Mouse (Mus musculus): ENCODE data around the gene C1ra. TPM values are rescaled to one million over a fixed set of nuclear protein-coding genes. Genes with fewer than 3 reads are reported as not detected.
"Not testable (repeated sequence)": the region's sequence is repeated elsewhere in the genome, so short reads cannot be mapped to it uniquely, and the experiment has no call there.

C1ra gene
- polyA plus RNA-seq, 1 experiment: 1.9 TPM

GRCm38 (mm10) chr6:124527881-124528280, 15.7 kb downstream of the C1ra start:
- Histone ChIP-seq H3ac (ENCODE audit: control insufficient read depth, insufficient read length) (no peak overlapping the region), H3K79me2 (ENCODE audit: control insufficient read depth, insufficient read depth) (no peaks in the 10 kb centered on the region), H3K36me3 (ENCODE audit: control insufficient read depth, insufficient read depth) (no peaks in the 10 kb centered on the region), H3K27me3 (ENCODE audit: control insufficient read depth, insufficient read depth, insufficient read length) (peaks cover 5% of the 10 kb centered on the region), H3K4me2 (ENCODE audit: low read depth) (no peak overlapping the region), H3K4me3 (no peak overlapping the region)
- TF ChIP-seq CEBPB (IDR thresholded peaks at IDR 0.05; ENCODE audit: insufficient read depth, poor library complexity, severe bottlenecking) (no peak), MYOG (IDR thresholded peaks at IDR 0.05; ENCODE audit: control insufficient read depth in 1 of 3, insufficient read depth in 1 of 3, insufficient read length in 2 of 3, low read depth in 2 of 3) (no peak), POLR2AphosphoS2 (IDR thresholded peaks at IDR 0.05; ENCODE audit: insufficient read length, low read depth) (no peak), SRF (IDR thresholded peaks at IDR 0.05; ENCODE audit: control insufficient read depth, insufficient read length, low read depth) (no peak), E2F4 (IDR thresholded peaks at IDR 0.05; ENCODE audit: insufficient read depth) (no peak), POLR2A (IDR thresholded peaks at IDR 0.05; ENCODE audit: insufficient read length, low read depth) (no peak)

DNA sequence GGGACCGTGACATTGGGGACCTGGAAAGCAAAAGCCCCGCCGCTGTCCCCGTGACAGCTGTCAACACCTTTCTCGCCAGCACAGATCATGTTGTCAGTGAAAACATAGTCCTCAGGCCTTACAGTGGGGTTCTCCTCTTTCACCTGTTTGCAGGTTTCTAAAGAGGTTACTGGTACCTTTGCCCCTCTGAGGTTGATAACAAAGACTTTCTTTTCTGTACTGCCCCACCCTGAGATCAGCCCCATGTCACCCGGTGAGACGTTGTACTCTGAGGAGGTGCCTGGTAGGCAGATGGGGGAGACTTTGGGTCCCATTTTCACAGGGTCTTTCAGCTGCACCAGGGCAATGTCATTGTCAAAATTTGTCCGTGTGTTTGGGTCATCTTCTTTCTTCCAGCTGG, 18.9 kb downstream of the C1ra start:
- no peak overlapping the region for H3K4me2 ChIP-seq (ENCODE audit: low read depth)
- no peak for TF ChIP-seq SRF (IDR thresholded peaks at IDR 0.05; ENCODE audit: control insufficient read depth, insufficient read length, low read depth)
- no peak for TF ChIP-seq E2F4 (IDR thresholded peaks at IDR 0.05; ENCODE audit: insufficient read depth)
- TF ChIP-seq POLR2A (IDR thresholded peaks at IDR 0.05; ENCODE audit: insufficient read length, low read depth): no peak
- TF ChIP-seq MYOG (IDR thresholded peaks at IDR 0.05; ENCODE audit: control insufficient read depth in 1 of 3, insufficient read depth in 1 of 3, insufficient read length in 2 of 3, low read depth in 2 of 3): no peak
- TF ChIP-seq TCF3 (IDR thresholded peaks at IDR 0.05; ENCODE audit: insufficient read length, low read depth): no peak
- TF ChIP-seq MYOD1 (IDR thresholded peaks at IDR 0.05; ENCODE audit: control insufficient read depth in 1 of 3, insufficient read length in 2 of 3, low read depth in 2 of 3): no peak
- TF ChIP-seq POLR2AphosphoS2 (IDR thresholded peaks at IDR 0.05; ENCODE audit: insufficient read length, low read depth): no peak
- no peak for TF ChIP-seq USF1 (IDR thresholded peaks at IDR 0.05; ENCODE audit: low read depth)
- no peaks in the 10 kb centered on the region for H3K36me3 ChIP-seq (ENCODE audit: control insufficient read depth, insufficient read depth)
- no peaks in the 10 kb centered on the region for H3K79me2 ChIP-seq (ENCODE audit: control insufficient read depth, insufficient read depth)
- H3ac ChIP-seq (ENCODE audit: control insufficient read depth, insufficient read length): no peak overlapping the region
- H3K27me3 ChIP-seq (ENCODE audit: control insufficient read depth, insufficient read depth, insufficient read length): peaks cover 5% of the 10 kb centered on the region
- no peak overlapping the region for H3K4me3 ChIP-seq

DNA sequence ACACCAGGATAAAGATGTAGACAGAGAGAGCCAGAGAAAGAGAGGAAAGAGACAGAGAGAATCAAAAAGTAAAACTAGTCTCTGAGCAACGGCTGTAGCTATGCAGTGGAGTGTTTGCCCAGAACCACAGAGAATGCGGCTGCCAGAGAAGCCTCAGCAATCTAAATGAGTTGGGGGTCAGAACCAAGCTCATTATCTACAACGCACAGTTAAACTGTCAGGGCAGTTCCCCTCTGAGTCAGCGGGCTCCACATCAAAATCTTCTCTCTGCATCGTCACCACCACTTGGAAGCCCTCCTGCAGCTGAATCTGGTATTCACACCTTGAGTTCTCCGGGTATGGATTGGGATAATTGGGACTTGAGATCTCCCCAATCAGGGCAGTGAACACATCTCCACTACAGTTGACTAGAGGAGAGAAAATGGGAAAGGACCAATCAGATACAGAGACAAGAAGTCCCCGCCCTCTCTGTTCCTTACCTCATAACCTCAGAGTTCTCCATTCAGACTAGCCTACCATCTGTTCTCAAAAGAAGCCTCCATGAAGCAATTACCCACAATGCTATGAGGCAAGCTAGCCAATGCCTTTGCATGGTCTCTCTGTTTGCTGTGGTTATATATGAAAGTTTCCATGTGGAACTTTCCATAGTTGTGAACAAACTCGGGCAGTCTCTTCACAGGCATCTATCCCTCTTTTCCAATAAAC, 24.1 kb downstream of the C1ra start:
- not testable (repeated sequence) for H3ac ChIP-seq (ENCODE audit: control insufficient read depth, insufficient read length); H3K79me2 ChIP-seq (ENCODE audit: control insufficient read depth, insufficient read depth); H3K27me3 ChIP-seq (ENCODE audit: control insufficient read depth, insufficient read depth, insufficient read length); H3K4me2 ChIP-seq (ENCODE audit: low read depth); H3K36me3 ChIP-seq (ENCODE audit: control insufficient read depth, insufficient read depth); H3K4me3 ChIP-seq

- not testable (repeated sequence) for H3K4me3 ChIP-seq; H3K36me3 ChIP-seq (ENCODE audit: control insufficient read depth, insufficient read depth); H3K27me3 ChIP-seq (ENCODE audit: control insufficient read depth, insufficient read depth, insufficient read length); H3K79me2 ChIP-seq (ENCODE audit: control insufficient read depth, insufficient read depth); H3ac ChIP-seq (ENCODE audit: control insufficient read depth, insufficient read length); H3K4me2 ChIP-seq (ENCODE audit: low read depth)
These were observed 29.0 kb downstream of the C1ra start for GRCm38 (mm10) chr6:124541176-124541575.

DNA sequence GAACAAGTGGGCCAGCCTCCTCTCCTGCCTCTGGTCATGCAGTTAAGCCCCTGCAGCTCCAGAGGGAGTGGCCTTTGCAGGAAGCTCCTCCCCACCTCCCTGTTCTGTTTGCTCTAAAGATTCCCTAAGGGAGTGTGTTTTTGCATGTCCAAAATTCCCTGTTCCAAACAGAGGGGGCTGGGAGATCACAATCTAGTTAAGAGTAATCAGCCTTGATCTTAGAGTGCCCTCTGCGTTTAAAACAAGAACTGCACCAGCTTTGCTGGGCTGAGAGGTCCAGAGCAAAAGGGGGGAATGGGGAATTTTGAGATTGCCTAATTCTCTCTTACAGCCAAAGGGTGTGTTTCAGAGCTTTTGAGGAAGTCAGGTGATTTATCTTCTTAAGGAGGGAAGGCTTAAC, 30.1 kb downstream of the C1ra start, which contains the start of gene C1s1:
Gene C1s1 (minus strand): TSS at position 76 of the 400 bp plus-strand sequence.
- H3K4me3 ChIP-seq: not testable (repeated sequence)

GRCm38 (mm10) chr6:124544466-124544865, 32.3 kb downstream of the C1ra start:
- H3K4me2 ChIP-seq (ENCODE audit: low read depth): no peak overlapping the region
- TF ChIP-seq SRF (IDR thresholded peaks at IDR 0.05; ENCODE audit: control insufficient read depth, insufficient read length, low read depth) (no peak), E2F4 (IDR thresholded peaks at IDR 0.05; ENCODE audit: insufficient read depth) (no peak), TCF3 (IDR thresholded peaks at IDR 0.05; ENCODE audit: insufficient read length, low read depth) (no peak), POLR2AphosphoS2 (IDR thresholded peaks at IDR 0.05; ENCODE audit: insufficient read length, low read depth) (no peak), MYOG (IDR thresholded peaks at IDR 0.05; ENCODE audit: control insufficient read depth in 1 of 3, insufficient read depth in 1 of 3, insufficient read length in 2 of 3, low read depth in 2 of 3) (no peak), POLR2A (IDR thresholded peaks at IDR 0.05; ENCODE audit: insufficient read length, low read depth) (no peak), MYOD1 (IDR thresholded peaks at IDR 0.05; ENCODE audit: control insufficient read depth in 1 of 3, insufficient read length in 2 of 3, low read depth in 2 of 3) (no peak), MAX (IDR thresholded peaks at IDR 0.05; ENCODE audit: low read depth) (no peak), REST (IDR thresholded peaks at IDR 0.05; ENCODE audit: insufficient read depth, insufficient read length) (no peak), TCF12 (IDR thresholded peaks at IDR 0.05; ENCODE audit: insufficient read depth, poor library complexity, severe bottlenecking) (no peak), USF1 (IDR thresholded peaks at IDR 0.05; ENCODE audit: low read depth) (no peak), CEBPB (IDR thresholded peaks at IDR 0.05; ENCODE audit: insufficient read depth, poor library complexity, severe bottlenecking) (no peak)

More for the DNA sequence above, 30.1 kb downstream of the C1ra start, which contains the start of gene C1s1:
- not testable (repeated sequence) for H3ac ChIP-seq (ENCODE audit: control insufficient read depth, insufficient read length); H3K36me3 ChIP-seq (ENCODE audit: control insufficient read depth, insufficient read depth); H3K79me2 ChIP-seq (ENCODE audit: control insufficient read depth, insufficient read depth); H3K27me3 ChIP-seq (ENCODE audit: control insufficient read depth, insufficient read depth, insufficient read length); H3K4me2 ChIP-seq (ENCODE audit: low read depth)

More at GRCm38 (mm10) chr6:124544466-124544865, 32.3 kb downstream of the C1ra start:
- no peak overlapping the region for H3ac ChIP-seq (ENCODE audit: control insufficient read depth, insufficient read length)
- no peaks in the 10 kb centered on the region for H3K79me2 ChIP-seq (ENCODE audit: control insufficient read depth, insufficient read depth)
- H3K27me3 ChIP-seq (ENCODE audit: control insufficient read depth, insufficient read depth, insufficient read length): no peaks in the 10 kb centered on the region
- H3K36me3 ChIP-seq (ENCODE audit: control insufficient read depth, insufficient read depth): no peaks in the 10 kb centered on the region
- H3K4me3 ChIP-seq: no peak overlapping the region

Data from myocyte (in vitro differentiated cells).